ENCODE assay signal across 9 mouse cellular contexts in the genomic region with DNA sequence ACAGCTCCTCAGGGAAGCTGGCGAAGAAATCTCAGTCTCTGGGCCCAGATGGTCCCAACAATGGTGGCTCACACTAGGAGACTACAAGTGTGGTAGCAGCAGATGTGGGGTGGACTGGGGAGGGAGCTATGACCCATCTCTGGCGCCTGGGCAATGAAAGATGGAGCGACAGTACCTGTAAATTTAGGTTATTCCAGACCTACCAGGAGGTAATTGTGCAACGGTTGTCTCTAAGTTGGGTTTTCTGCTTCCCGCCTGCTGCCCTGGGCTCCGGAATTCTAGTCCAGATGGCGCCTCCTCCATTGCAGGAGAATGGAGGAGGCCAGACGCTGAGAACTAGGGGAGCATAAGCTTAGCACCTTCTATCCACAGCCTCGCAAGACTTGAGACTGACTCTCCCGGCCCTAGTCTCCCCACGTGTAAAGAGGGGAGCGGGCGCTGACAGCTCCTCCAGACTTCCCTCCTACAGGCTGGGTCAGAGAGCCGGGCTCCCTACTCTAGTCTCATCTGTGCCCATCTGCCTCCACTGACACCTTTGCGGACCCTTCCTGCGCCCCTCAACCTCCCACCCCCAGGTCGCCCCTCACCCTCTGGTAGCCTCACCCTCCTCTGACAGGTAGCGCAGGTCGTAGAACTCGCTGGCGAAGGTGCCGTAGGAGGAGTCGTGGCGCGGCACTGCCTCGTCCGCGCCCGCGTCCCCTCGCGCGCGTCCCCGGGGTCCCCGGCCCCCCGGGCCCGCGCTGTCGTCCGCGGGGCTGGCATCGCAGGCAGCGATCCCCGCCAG. TPM values are rescaled to one million over a fixed set of nuclear protein-coding genes. Genes with fewer than 3 reads are reported as not detected.
DNase-seq lines count a peak whose midpoint lies in the region; ATAC-seq and TF ChIP-seq lines count a peak whose summit lies in the region.
"Had no signal": no experiment of that assay in that cellular context is flagged by ENCODE, and none has a peak within 500 bp of the region (broad histone marks: within the 10 kb centered on the region; RNA-seq: fewer than 3 reads in every experiment).

No protein-coding gene starts in this region.

- no peak overlapping the region for H3K27ac ChIP-seq in kidney, embryonic 16.5 days (ENCODE audit: low read length)
- H3K27ac ChIP-seq in kidney, adult 2 months (ENCODE audit: insufficient read depth, low read depth, low read length) = no peak overlapping the region
- peak overlapping the region; percentile 91 for H3K27ac ChIP-seq in hindbrain, embryonic 15.5 days (replicated peaks)
- H3K27ac ChIP-seq in liver, embryonic 14.5 days = no peak overlapping the region

- DNase-seq in kidney, adult 2 months = no peak
- peak; percentile 69 to 74 for DNase-seq in cerebellum, postnatal 14 days
- no peak for DNase-seq in liver, embryonic 14.5 days (ENCODE audit: low read depth in 3 of 3, low spot score in 3 of 3)
- DNase-seq in right cerebral cortex, postnatal 4 days = peak; percentile 38
- DNase-seq in kidney, postnatal 14 days = no peak
- no peak for DNase-seq in lung, postnatal 10 days

- H3K4me3 ChIP-seq in kidney, embryonic 16.5 days (ENCODE audit: low read length) = peak overlapping the region; percentile 65
- no peak overlapping the region for H3K4me3 ChIP-seq in kidney, adult 2 months (ENCODE audit: insufficient read depth, low read depth, low read length)
- H3K4me3 ChIP-seq in hindbrain, embryonic 15.5 days = peak overlapping the region; percentile 86
- H3K4me3 ChIP-seq in liver, embryonic 14.5 days (ENCODE audit: insufficient read depth in 1 of 2, low read depth in 2 of 2, low read length in 2 of 2) = peak overlapping the region; percentile 6 to 28; a peak in 3 of 4 replicates

- TF ChIP-seq POLR2A in kidney, adult 2 months (IDR thresholded peaks at IDR 0.05; ENCODE audit: low read depth, low read length) = no peak

- H3K36me3 ChIP-seq in kidney, embryonic 16.5 days (ENCODE audit: insufficient read depth, low read length) = no peaks in the 10 kb centered on the region
- H3K36me3 ChIP-seq in kidney, adult 2 months (ENCODE audit: control insufficient read depth, insufficient read depth, low read length) = no peaks in the 10 kb centered on the region
- H3K36me3 ChIP-seq in hindbrain, embryonic 15.5 days = no peaks in the 10 kb centered on the region
- H3K36me3 ChIP-seq in liver, embryonic 14.5 days (replicated peaks; ENCODE audit: control insufficient read depth, insufficient read depth, low read depth) = no peaks in the 10 kb centered on the region

- H3K4me1 ChIP-seq in kidney, embryonic 16.5 days (ENCODE audit: insufficient read depth, low read length) = 0 out of 2 replicates have a peak, but pooled peaks cover 6% of the 10 kb centered on the region
- no peaks in the 10 kb centered on the region for H3K4me1 ChIP-seq in kidney, adult 2 months (ENCODE audit: control insufficient read depth, insufficient read depth, low read length)
- peaks cover 22% of the 10 kb centered on the region for H3K4me1 ChIP-seq in hindbrain, embryonic 15.5 days (replicated peaks)
- no peaks in the 10 kb centered on the region for H3K4me1 ChIP-seq in liver, embryonic 14.5 days (replicated peaks; ENCODE audit: control insufficient read depth in 2 of 2, insufficient read depth in 2 of 2, low read length in 1 of 2)

- H3K9ac ChIP-seq in kidney, embryonic 16.5 days (replicated peaks; ENCODE audit: low read length) = peak overlapping the region; percentile 68
- H3K9ac ChIP-seq in hindbrain, embryonic 15.5 days = peak overlapping the region; percentile 82
- H3K9ac ChIP-seq in liver, embryonic 14.5 days (replicated peaks) = no peak overlapping the region

- peak; percentile 46; the same call in 1 of the 2 replicates for ATAC-seq in kidney, embryonic 16.5 days (ENCODE audit: low FRiP score, low TSS enrichment)
- peak; percentile 83 for ATAC-seq in hindbrain, embryonic 15.5 days (ENCODE audit: low FRiP score, low read depth)
- ATAC-seq in liver, embryonic 14.5 days (ENCODE audit: insufficient read depth) = no peak

- peaks cover 36% of the 10 kb centered on the region for H3K27me3 ChIP-seq in kidney, embryonic 16.5 days (ENCODE audit: insufficient read depth, low read length)
- H3K27me3 ChIP-seq in kidney, adult 2 months (replicated peaks; ENCODE audit: control insufficient read depth, insufficient read depth, low read length) = no peaks in the 10 kb centered on the region
- H3K27me3 ChIP-seq in hindbrain, embryonic 15.5 days = no peaks in the 10 kb centered on the region
- peaks cover 29% of the 10 kb centered on the region for H3K27me3 ChIP-seq in liver, embryonic 14.5 days (ENCODE audit: control insufficient read depth, insufficient read depth, low read length)

- H3K4me2 ChIP-seq in kidney, embryonic 16.5 days (replicated peaks; ENCODE audit: low read depth, low read length) = peak overlapping the region; percentile 100
- peak overlapping the region; percentile 79 for H3K4me2 ChIP-seq in hindbrain, embryonic 15.5 days
- H3K4me2 ChIP-seq in liver, embryonic 14.5 days (ENCODE audit: low read depth) = peak overlapping the region; percentile 52

- no peak for TF ChIP-seq CTCF in kidney, adult 2 months (conservative IDR thresholded peaks at IDR 0.05; ENCODE audit: insufficient read depth, insufficient read length, low read depth, low read length)
- no peak for TF ChIP-seq CTCF in liver, embryonic 14.5 days (IDR thresholded peaks at IDR 0.05; ENCODE audit: low read depth)

- no peaks in the 10 kb centered on the region; the same call in 1 of the 2 replicates for H3K9me3 ChIP-seq in kidney, embryonic 16.5 days (ENCODE audit: low read length)
- H3K9me3 ChIP-seq in hindbrain, embryonic 15.5 days = no peaks in the 10 kb centered on the region
- H3K9me3 ChIP-seq in liver, embryonic 14.5 days (ENCODE audit: control insufficient read depth, low read length) = no peaks in the 10 kb centered on the region

- WGBS in kidney, embryonic 16.5 days = 5% methylated on average over 45 of the region's 45 CpGs
- 9% methylated on average over 45 of the region's 45 CpGs for WGBS in kidney, adult 2 months
- 1% methylated on average over 41 of the region's 45 CpGs for WGBS in hindbrain, embryonic 15.5 days
- WGBS in liver, embryonic 14.5 days (ENCODE audit: insufficient replicate concordance) = 5% methylated on average over 45 of the region's 45 CpGs

- no peak for TF ChIP-seq EP300 in liver, embryonic 14.5 days (IDR thresholded peaks at IDR 0.05; ENCODE audit: low read depth)

RNA-seq across cellular contexts. Expression of a gene that starts 0.6 kb away (rescaled TPM):
- 0.30 and 0.55 TPM in 2 replicates for polyA plus RNA-seq in kidney, embryonic 16.5 days (2015; fragmentation: Nextera tagmentation; extraction: Ambion mirVana)
- polyA plus RNA-seq in kidney, adult 2 months (2012; rRNA removed) = 0.02 and 0.03 TPM in 2 replicates
- polyA plus RNA-seq in hindbrain, embryonic 15.5 days (2015; fragmentation: Nextera tagmentation; extraction: Ambion mirVana) = 21.1 and 25.7 TPM in 2 replicates
- polyA plus RNA-seq in liver, embryonic 14.5 days (2012; rRNA removed) = under 0.01 and 0.01 TPM in 2 replicates
- not detected in 2 replicates for polyA plus RNA-seq in liver, embryonic 14.5 days (2014; fragmentation: Nextera tagmentation; extraction: Ambion mirVana)
- polyA plus RNA-seq: liver, adult 2 months had no signal

RNA-seq across cellular contexts. Expression of a gene that starts 42.4 kb away (rescaled TPM):
- polyA plus RNA-seq in kidney, embryonic 16.5 days (2015; fragmentation: Nextera tagmentation; extraction: Ambion mirVana) = 9.1 and 9.6 TPM in 2 replicates
- polyA plus RNA-seq in kidney, adult 2 months (2012; rRNA removed) = 13.8 and 15.2 TPM in 2 replicates
- 9.4 and 9.9 TPM in 2 replicates for polyA plus RNA-seq in hindbrain, embryonic 15.5 days (2015; fragmentation: Nextera tagmentation; extraction: Ambion mirVana)
- polyA plus RNA-seq in liver, embryonic 14.5 days (2012; rRNA removed) = 2.0 and 2.1 TPM in 2 replicates
- 1.4 TPM in 2 replicates for polyA plus RNA-seq in liver, embryonic 14.5 days (2014; fragmentation: Nextera tagmentation; extraction: Ambion mirVana)

Comparison
In these comparisons a context has a peak if more than half of its experiments do, and no peak if none do; other contexts are left out.
1. DNase-seq: peak in cerebellum, postnatal 14 days (2 of 2) and right cerebral cortex, postnatal 4 days (single experiment); none in kidney, adult 2 months (single experiment), liver, embryonic 14.5 days (0 of 3), kidney, postnatal 14 days (single experiment) and lung, postnatal 10 days (single experiment).
2. RNA of a gene that starts 0.6 kb away (polyA plus RNA-seq): 21.1 to 25.7 TPM in hindbrain, embryonic 15.5 days; 0.30 to 0.55 TPM in kidney, embryonic 16.5 days, 0.02 to 0.03 TPM in kidney, adult 2 months and under 0.01 to 0.01 TPM in liver, embryonic 14.5 days; every median in the first group is over 10 times any median in the second.
3. Peak in every context shown above with its lines, with median percentiles within 50 percentile points of each other: H3K4me2 ChIP-seq.